Mouse (Mus musculus): ENCODE results near the gene Ago3.

- no peak for TF ChIP-seq CTCF (IDR thresholded peaks at IDR 0.05; ENCODE audit: low read depth, low read length)
- no peak for TF ChIP-seq POLR2A (IDR thresholded peaks at IDR 0.05; ENCODE audit: borderline replicate concordance, low read depth, low read length)
Measured at GRCm38 (mm10) chr4:126343451-126343850, 85.9 kb downstream of the Ago3 start.

All from bone marrow macrophage, adult 2 months (primary cell).